Comparison of ENCODE assay signal across 8 mouse cellular contexts in genomic region chr6:21215491-21216191, GRCm38 (mm10). TPM values are rescaled to one million over a fixed set of nuclear protein-coding genes. Genes with fewer than 3 reads are reported as not detected.
A peak's percentile ranks its signal among the peaks of the same experiment; 100 is the strongest.
DNase-seq lines count a peak whose midpoint lies in the region; ATAC-seq and TF ChIP-seq lines count a peak whose summit lies in the region.

Gene Kcnd2 (plus strand): TSS chr6:21215503.

- no peak for TF ChIP-seq EP300 in liver, embryonic 14.5 days (IDR thresholded peaks at IDR 0.05; ENCODE audit: low read depth)

- H3K27me3 ChIP-seq in liver, embryonic 11.5 days (replicated peaks; ENCODE audit: control insufficient read depth, insufficient read depth, low read length) = peaks cover 33% of the 10 kb centered on the region
- peaks cover 19% of the 10 kb centered on the region for H3K27me3 ChIP-seq in embryonic facial prominence, embryonic 14.5 days (replicated peaks; ENCODE audit: control insufficient read depth, insufficient read depth, low read length)
- H3K27me3 ChIP-seq in hindbrain, embryonic 12.5 days = peaks cover 16% of the 10 kb centered on the region; the same call in 1 of the 2 replicates
- H3K27me3 ChIP-seq in liver, embryonic 14.5 days (ENCODE audit: control insufficient read depth, insufficient read depth, low read length) = peaks cover 26% of the 10 kb centered on the region

- H3K9me3 ChIP-seq in liver, embryonic 11.5 days (ENCODE audit: control insufficient read depth, low read length) = no peaks in the 10 kb centered on the region
- H3K9me3 ChIP-seq in embryonic facial prominence, embryonic 14.5 days (ENCODE audit: control insufficient read depth, low read length) = no peaks in the 10 kb centered on the region
- no peaks in the 10 kb centered on the region for H3K9me3 ChIP-seq in hindbrain, embryonic 12.5 days (replicated peaks)
- H3K9me3 ChIP-seq in liver, embryonic 14.5 days (ENCODE audit: control insufficient read depth, low read length) = no peaks in the 10 kb centered on the region

- 10% methylated on average over 34 of the region's 34 CpGs for WGBS in liver, embryonic 11.5 days
- 11% methylated on average over 34 of the region's 34 CpGs for WGBS in embryonic facial prominence, embryonic 14.5 days
- WGBS in hindbrain, embryonic 12.5 days = 10% methylated on average over 34 of the region's 34 CpGs
- 8% methylated on average over 34 of the region's 34 CpGs for WGBS in liver, embryonic 14.5 days (ENCODE audit: insufficient replicate concordance)

- peak; percentile 37 for DNase-seq in liver, embryonic 11.5 days (ENCODE audit: low spot score)
- DNase-seq in liver = no peak
- DNase-seq in embryonic facial prominence, embryonic 14.5 days (ENCODE audit: low spot score) = no peak
- no peak for DNase-seq in liver, embryonic 14.5 days (ENCODE audit: low read depth in 3 of 3, low spot score in 3 of 3)
- DNase-seq in thymus, postnatal 0 days (ENCODE audit: low spot score) = no peak
- DNase-seq in lung, postnatal 14 days = no peak
- DNase-seq in ovary, postnatal 14 days (ENCODE audit: low spot score) = no peak

- TF ChIP-seq CTCF in liver, embryonic 14.5 days (IDR thresholded peaks at IDR 0.05; ENCODE audit: low read depth) = no peak

- no peak; the same call in 1 of the 2 replicates for ATAC-seq in liver, embryonic 11.5 days (replicated peaks; ENCODE audit: low FRiP score)
- ATAC-seq in embryonic facial prominence, embryonic 14.5 days (ENCODE audit: low read depth) = no peak; the same call in 1 of the 2 replicates
- ATAC-seq in hindbrain, embryonic 12.5 days (ENCODE audit: low FRiP score) = 0 out of 2 replicates have a peak, but pooled peaks have one; percentile 11
- ATAC-seq in liver, embryonic 14.5 days (ENCODE audit: insufficient read depth) = no peak

- H3K36me3 ChIP-seq in liver, embryonic 11.5 days (ENCODE audit: control insufficient read depth, insufficient read depth, low read length) = no peaks in the 10 kb centered on the region
- H3K36me3 ChIP-seq in embryonic facial prominence, embryonic 14.5 days (ENCODE audit: control insufficient read depth, insufficient read depth, low read length) = no peaks in the 10 kb centered on the region
- no peaks in the 10 kb centered on the region for H3K36me3 ChIP-seq in hindbrain, embryonic 12.5 days
- no peaks in the 10 kb centered on the region for H3K36me3 ChIP-seq in liver, embryonic 14.5 days (replicated peaks; ENCODE audit: control insufficient read depth, insufficient read depth, low read depth)

- no peak within 1 kb of the TSS for H3K27ac ChIP-seq in liver, embryonic 11.5 days (ENCODE audit: low read depth, low read length)
- H3K27ac ChIP-seq in embryonic facial prominence, embryonic 14.5 days (replicated peaks; ENCODE audit: low read depth, low read length) = no peak within 1 kb of the TSS
- H3K27ac ChIP-seq in hindbrain, embryonic 12.5 days = peak within 1 kb of the TSS; percentile 62
- H3K27ac ChIP-seq in liver, embryonic 14.5 days = no peak within 1 kb of the TSS

- peak within 1 kb of the TSS; percentile 56 for H3K4me3 ChIP-seq in liver, embryonic 11.5 days (ENCODE audit: low read depth, low read length)
- H3K4me3 ChIP-seq in embryonic facial prominence, embryonic 14.5 days (ENCODE audit: low read depth, low read length) = peak within 1 kb of the TSS; percentile 65
- H3K4me3 ChIP-seq in hindbrain, embryonic 12.5 days = peak within 1 kb of the TSS; percentile 74
- H3K4me3 ChIP-seq in liver, embryonic 14.5 days (ENCODE audit: insufficient read depth in 1 of 2, low read depth in 2 of 2, low read length in 2 of 2) = peak within 1 kb of the TSS; percentile 30 to 39; a peak in 3 of 4 replicates

- H3K4me1 ChIP-seq in liver, embryonic 11.5 days (replicated peaks; ENCODE audit: control insufficient read depth, insufficient read depth, low read length) = no peaks in the 10 kb centered on the region
- H3K4me1 ChIP-seq in embryonic facial prominence, embryonic 14.5 days (ENCODE audit: control insufficient read depth, insufficient read depth, low read length) = no peaks in the 10 kb centered on the region
- no peaks in the 10 kb centered on the region for H3K4me1 ChIP-seq in hindbrain, embryonic 12.5 days
- no peaks in the 10 kb centered on the region for H3K4me1 ChIP-seq in liver, embryonic 14.5 days (replicated peaks; ENCODE audit: control insufficient read depth in 2 of 2, insufficient read depth in 2 of 2, low read length in 1 of 2)

- no peak within 1 kb of the TSS for H3K9ac ChIP-seq in liver, embryonic 11.5 days (ENCODE audit: low read depth, low read length)
- peak within 1 kb of the TSS; percentile 66 for H3K9ac ChIP-seq in embryonic facial prominence, embryonic 14.5 days (ENCODE audit: low read depth, low read length)
- H3K9ac ChIP-seq in hindbrain, embryonic 12.5 days = peak within 1 kb of the TSS; percentile 79
- H3K9ac ChIP-seq in liver, embryonic 14.5 days (replicated peaks) = no peak within 1 kb of the TSS

- peak within 1 kb of the TSS; percentile 78 for H3K4me2 ChIP-seq in liver, embryonic 11.5 days
- H3K4me2 ChIP-seq in embryonic facial prominence, embryonic 14.5 days (ENCODE audit: low read depth, low read length) = peak within 1 kb of the TSS; percentile 97
- H3K4me2 ChIP-seq in hindbrain, embryonic 12.5 days (replicated peaks) = peak within 1 kb of the TSS; percentile 93
- peak within 1 kb of the TSS; percentile 55 for H3K4me2 ChIP-seq in liver, embryonic 14.5 days (ENCODE audit: low read depth)

RNA-seq across cellular contexts. Expression of gene Kcnd2, which starts in this region (rescaled TPM):
- polyA plus RNA-seq in liver, embryonic 11.5 days (2014; fragmentation: Nextera tagmentation; extraction: Ambion mirVana) = 0.08 and 0.21 TPM in 2 replicates
- 1.2 and 2.2 TPM in 2 replicates for polyA plus RNA-seq in embryonic facial prominence, embryonic 14.5 days (2014; fragmentation: Nextera tagmentation; extraction: Ambion mirVana)
- polyA plus RNA-seq in hindbrain, embryonic 12.5 days (2016; fragmentation: Nextera tagmentation; extraction: Ambion mirVana) = 4.2 and 4.5 TPM in 2 replicates
- 0.01 TPM in 2 replicates for polyA plus RNA-seq in liver, embryonic 14.5 days (2012; rRNA removed)
- polyA plus RNA-seq in liver, embryonic 14.5 days (2014; fragmentation: Nextera tagmentation; extraction: Ambion mirVana) = not detected in 2 replicates
- polyA plus RNA-seq in thymus, postnatal 0 days (2015; fragmentation: Nextera tagmentation; extraction: Ambion mirVana) = 0.03 TPM in 1 of 2 replicates, not detected in the other

Comparison
In these comparisons a context has a peak if more than half of its experiments do, and no peak if none do; other contexts are left out.
1. Peak in DNase-seq, H3K4me3 ChIP-seq and H3K4me2 ChIP-seq in liver, embryonic 11.5 days; RNA of the gene not detected or under 1 TPM.
2. H3K9ac ChIP-seq: peak in embryonic facial prominence, embryonic 14.5 days (single experiment) and hindbrain, embryonic 12.5 days (single experiment); none in liver, embryonic 11.5 days (single experiment) and liver, embryonic 14.5 days (single experiment).
3. Peak in every context shown above with its lines, with median percentiles within 50 percentile points of each other: H3K4me2 ChIP-seq and H3K4me3 ChIP-seq.